Mouse (Mus musculus) cortical plate, adult 2 months (tissue): ENCODE data around the gene Phf19. TPM values are rescaled to one million over a fixed set of nuclear protein-coding genes. Genes with fewer than 3 reads are reported as not detected.
A peak's percentile ranks its signal among the peaks of the same experiment; 100 is the strongest.

ENCODE experiments used
- H3K27ac ChIP-seq: fragments of 200-500 bp; 2 replicates; pipeline ENCODE4 v1.5.1; 2012; ENCODE audit warnings: low read length, control low read depth, inconsistent platforms; ENCODE audit not compliant: insufficient read depth
- H3K4me1 ChIP-seq: fragments of 200-500 bp; 2 replicates; pipeline ENCODE4 v1.6.1; 2011; ENCODE audit warnings: low read length; ENCODE audit not compliant: control insufficient read depth, insufficient read depth
- H3K4me3 ChIP-seq: fragments of 200-500 bp; 2 replicates; pipeline ENCODE4 v1.5.1; 2011; ENCODE audit warnings: mild to moderate bottlenecking, low read length, control low read depth; ENCODE audit not compliant: insufficient read depth
- CTCF ChIP-seq: fragments of 200-500 bp; IDR thresholded peaks from 2 replicates; pipeline ENCODE4 v1.5.1; 2011; ENCODE audit warnings: mild to moderate bottlenecking, control low read depth, low read length; ENCODE audit not compliant: insufficient read depth; ENCODE audit errors: extremely low read depth
- POLR2A ChIP-seq: fragments of 200-500 bp; IDR thresholded peaks from 2 replicates; pipeline ENCODE4 v1.6.1; 2011; ENCODE audit warnings: mild to moderate bottlenecking, low read length, control low read depth; ENCODE audit not compliant: insufficient read depth; ENCODE audit errors: extremely low read depth
- polyA plus RNA-seq: library from polyadenylated mRNA; depleted of rRNA; stranded (reverse); fragments of >200 nt; gene quantifications from 2 replicates; pipeline ENCODE4 v1.2.3, GENCODE M21; 2012; rRNA removed

The Phf19 gene
- 0.95 and 0.98 TPM in 2 replicates for polyA plus RNA-seq

- Histone ChIP-seq H3K4me3 (peak within 1 kb of the TSS; percentile 31), H3K4me1 (no peaks in the 10 kb centered on the region; the same call in 1 of the 2 replicates), H3K27ac (no peak within 1 kb of the TSS)
- TF ChIP-seq CTCF = no peak
- TF ChIP-seq POLR2A = no peak
Observed at GRCm38 (mm10) chr2:34913218-34914068, at the start of gene Phf19. TSS of gene Phf19 (minus strand) at chr2:34914026.

DNA sequence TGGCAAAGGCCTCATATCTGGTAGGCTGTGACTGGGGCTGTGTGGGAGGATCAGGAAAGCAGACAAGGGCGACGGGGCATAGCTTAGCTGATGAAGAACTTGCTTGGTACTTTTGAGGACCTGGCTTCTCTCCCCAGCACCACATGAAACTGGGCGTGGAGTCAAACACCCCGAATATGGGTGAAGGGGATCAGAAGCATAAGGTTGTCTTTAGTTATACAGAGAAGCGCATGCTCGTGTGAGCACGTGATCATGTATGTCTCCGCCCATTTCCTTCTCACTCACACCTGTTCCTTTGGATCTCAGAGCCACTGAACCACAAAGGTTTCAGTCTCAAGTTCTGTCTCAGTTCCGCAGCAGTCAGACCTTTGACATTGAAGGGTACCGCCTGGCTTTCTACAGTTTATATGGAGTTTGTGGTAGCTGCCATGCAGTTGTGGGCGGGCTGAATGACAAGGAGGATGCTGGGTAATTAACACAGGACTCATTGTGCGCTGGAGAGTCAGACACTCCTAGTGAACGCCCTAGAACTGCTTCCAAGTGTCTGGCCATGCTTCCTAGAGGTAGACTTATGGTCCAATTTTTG is 49.6 kb upstream of the Phf19 start:
- TF ChIP-seq CTCF (no peak), POLR2A (no peak)
- H3K4me3 ChIP-seq = no peak overlapping the region

DNA sequence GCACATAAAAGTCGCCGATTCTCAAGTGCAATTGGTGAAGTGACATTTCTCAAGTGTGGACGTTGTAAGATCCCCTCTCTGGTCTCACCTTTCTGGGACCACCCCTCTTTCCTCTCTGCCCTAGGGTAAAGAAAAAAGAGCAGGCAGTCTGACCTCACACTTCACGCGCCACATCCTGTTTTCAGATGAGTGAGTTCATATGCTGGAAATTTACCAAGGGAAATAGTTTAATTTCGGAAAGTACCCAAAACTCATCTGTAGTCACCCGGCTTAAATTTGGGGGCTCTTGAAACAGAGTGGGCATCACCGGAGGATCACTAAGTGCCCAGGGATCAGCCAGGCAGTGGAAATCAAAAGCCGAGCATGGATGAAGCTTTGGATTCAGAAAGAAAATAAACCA is 49.1 kb upstream of the Phf19 start:
- no peak overlapping the region for H3K27ac ChIP-seq
- H3K4me3 ChIP-seq = no peak overlapping the region
- TF ChIP-seq POLR2A (no peak), CTCF (no peak)
- no peaks in the 10 kb centered on the region for H3K4me1 ChIP-seq

More for the DNA sequence above, 49.6 kb upstream of the Phf19 start:
- Histone ChIP-seq H3K4me1 (no peaks in the 10 kb centered on the region), H3K27ac (no peak overlapping the region)

DNA sequence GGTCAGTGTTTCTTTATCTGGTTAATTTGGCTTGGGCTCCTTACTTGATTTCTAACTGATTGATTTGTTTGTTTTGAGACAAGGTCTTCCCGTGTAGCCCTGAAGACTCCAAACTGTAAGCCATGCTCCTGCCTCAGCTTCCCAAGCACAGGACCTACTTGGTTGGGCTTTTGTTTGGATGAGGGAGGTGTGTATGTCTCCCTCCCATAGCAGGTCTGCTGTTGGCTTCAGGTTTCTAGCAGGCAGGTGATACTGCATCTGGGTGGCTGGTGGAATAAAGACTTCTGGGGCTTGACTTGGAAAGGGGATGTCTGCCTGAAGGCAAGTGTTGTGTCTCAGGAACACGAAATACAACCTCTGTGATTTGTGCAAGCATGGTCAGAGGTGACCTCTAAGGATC is 48.4 kb upstream of the Phf19 start:
- Histone ChIP-seq H3K4me3 (no peak overlapping the region), H3K4me1 (no peaks in the 10 kb centered on the region), H3K27ac (no peak overlapping the region)
- TF ChIP-seq POLR2A = no peak

DNA sequence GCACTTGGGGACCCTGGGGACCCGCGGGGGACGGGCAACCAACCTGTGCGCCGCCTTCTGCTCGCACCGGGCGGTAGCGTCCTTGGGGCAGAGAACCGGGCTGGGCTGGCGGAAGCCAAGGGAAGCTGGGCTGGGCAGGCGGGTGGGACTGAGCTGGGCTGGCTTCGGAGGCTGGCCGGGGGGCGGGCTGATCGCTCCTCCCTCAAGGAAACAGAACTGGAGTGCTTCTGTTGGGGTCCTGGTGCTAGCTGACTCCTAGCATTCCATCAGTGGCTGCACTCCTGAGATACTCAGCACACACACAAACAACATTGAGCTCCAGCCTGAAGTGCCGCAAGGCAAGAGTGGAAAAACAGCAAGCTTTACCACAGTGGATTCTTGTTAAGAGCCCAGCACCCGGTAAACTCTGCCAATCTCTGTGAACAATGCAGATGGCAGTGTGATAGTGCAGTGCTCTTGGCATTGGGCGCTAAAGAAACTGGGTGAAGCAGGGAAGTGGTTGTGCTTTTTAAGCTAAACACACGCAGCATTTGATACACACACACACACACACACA is 47.7 kb upstream of the Phf19 start, which contains the start of gene Traf1:
Gene Traf1, minus strand, starts transcription at position 292 of the 556 bp plus-strand sequence.
- no peak within 1 kb of the TSS for H3K4me3 ChIP-seq
- H3K4me1 ChIP-seq = no peaks in the 10 kb centered on the region
- TF ChIP-seq POLR2A (no peak), CTCF (no peak)
- no peak within 1 kb of the TSS for H3K27ac ChIP-seq

DNA sequence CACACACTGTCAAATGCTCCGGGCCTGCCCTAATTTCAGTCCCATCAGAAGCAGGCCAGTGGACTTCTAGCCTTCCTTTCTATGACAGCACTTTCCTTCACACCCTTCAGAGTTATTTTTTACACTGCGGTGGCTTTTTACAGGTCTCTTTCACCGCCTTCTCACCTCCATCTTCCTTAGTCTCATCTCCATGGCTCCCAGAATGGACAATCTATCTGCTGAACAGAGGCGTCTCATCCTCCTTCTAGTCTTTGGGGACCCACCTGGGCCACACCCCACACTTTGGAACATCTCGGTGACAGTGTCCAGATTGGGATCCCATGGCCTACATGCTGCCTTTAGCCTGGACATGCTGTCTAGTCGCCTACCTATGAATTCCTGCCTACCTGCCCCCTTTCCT is 47.1 kb upstream of the Phf19 start:
- no peaks in the 10 kb centered on the region for H3K4me1 ChIP-seq
- TF ChIP-seq CTCF (no peak), POLR2A (no peak)
- H3K27ac ChIP-seq = no peak overlapping the region
- no peak overlapping the region for H3K4me3 ChIP-seq

DNA sequence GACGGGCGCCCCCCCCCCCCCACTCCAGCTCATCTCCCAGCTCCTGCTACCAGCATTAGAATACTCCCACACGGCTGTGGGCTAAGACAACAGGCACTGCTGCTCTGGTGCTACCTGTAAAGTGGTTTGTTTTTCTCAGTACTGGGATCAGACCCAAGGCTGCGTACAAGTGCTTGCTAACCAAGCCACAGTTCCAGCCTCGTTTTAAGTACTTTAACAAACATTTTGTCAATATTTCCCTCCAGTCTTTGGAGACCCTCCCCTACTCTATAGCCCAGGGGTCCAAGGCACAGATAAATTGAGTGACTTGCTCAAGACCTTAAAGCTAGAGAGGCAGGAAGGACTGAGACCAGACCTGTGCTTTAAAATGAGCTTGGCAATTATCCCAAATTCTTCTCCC is 46.6 kb upstream of the Phf19 start:
- Histone ChIP-seq H3K4me1 (no peaks in the 10 kb centered on the region), H3K27ac (no peak overlapping the region), H3K4me3 (no peak overlapping the region)
- no peak for TF ChIP-seq POLR2A
- no peak for TF ChIP-seq CTCF

DNA sequence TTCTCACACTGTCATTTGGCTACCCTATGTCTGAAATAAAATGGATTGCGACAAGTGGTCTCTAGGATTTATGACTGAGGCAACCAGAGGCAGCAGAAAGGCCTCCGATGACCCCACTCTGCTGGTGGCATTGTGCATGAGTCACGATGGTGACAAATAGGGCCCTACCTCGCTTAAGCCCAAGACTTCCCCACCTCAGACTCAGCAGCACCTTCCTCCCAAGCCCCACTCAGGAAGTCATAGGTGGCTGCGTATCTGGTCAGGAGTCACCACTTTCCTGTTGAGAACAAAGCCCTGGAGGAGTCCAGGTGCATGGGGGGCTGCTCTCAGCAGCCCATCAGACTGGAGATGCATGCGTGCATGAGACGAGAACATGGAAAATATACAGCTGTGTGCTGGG is 44.8 kb upstream of the Phf19 start:
- Histone ChIP-seq H3K27ac (no peak overlapping the region), H3K4me3 (no peak overlapping the region), H3K4me1 (no peaks in the 10 kb centered on the region)
- no peak for TF ChIP-seq POLR2A

GRCm38 (mm10) chr2:34958036-34958435 is 44.2 kb upstream of the Phf19 start:
- H3K4me3 ChIP-seq = no peak overlapping the region
- no peak for TF ChIP-seq POLR2A
- TF ChIP-seq CTCF = no peak
- H3K27ac ChIP-seq = no peak overlapping the region

DNA sequence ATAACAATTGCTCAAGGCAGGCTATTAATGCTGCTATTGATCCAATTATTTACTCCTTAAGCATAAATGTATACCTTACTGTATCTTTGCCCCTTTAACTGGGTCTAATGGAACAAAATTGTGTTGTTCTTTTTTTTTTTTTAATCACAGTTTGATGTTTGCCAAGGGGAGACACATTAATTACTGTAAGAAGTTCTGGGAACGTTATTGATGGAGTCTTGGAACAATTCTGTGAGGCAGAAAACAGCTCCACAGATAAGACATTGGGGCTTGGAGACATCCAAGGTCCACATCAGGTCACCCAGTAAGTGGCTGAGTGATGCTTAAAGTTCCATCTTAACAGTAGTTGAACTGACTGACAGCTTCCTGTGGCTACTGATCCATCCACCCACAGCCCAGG is 43.6 kb upstream of the Phf19 start:
- TF ChIP-seq POLR2A (no peak), CTCF (no peak)
- Histone ChIP-seq H3K4me3 (no peak overlapping the region), H3K4me1 (no peaks in the 10 kb centered on the region), H3K27ac (no peak overlapping the region)

More at GRCm38 (mm10) chr2:34958036-34958435, 44.2 kb upstream of the Phf19 start:
- no peaks in the 10 kb centered on the region for H3K4me1 ChIP-seq
